Mouse (Mus musculus): ENCODE data around the gene Brap.

- no peak for TF ChIP-seq POLR2A (IDR thresholded peaks at IDR 0.05; ENCODE audit: control insufficient read depth, extremely low read depth, insufficient read depth, low read length, poor library complexity)
- TF ChIP-seq CTCF (IDR thresholded peaks at IDR 0.05; ENCODE audit: borderline replicate concordance, control insufficient read depth, extremely low read depth, insufficient read depth, low read length, poor library complexity): no peak
Observed at GRCm38 (mm10) chr5:121667067-121667466, 6.7 kb downstream of the Brap start.
